Mouse (Mus musculus) retina, postnatal 7 days (tissue): Measurements from ENCODE around the gene Plbd2.

Experiments used
- DNase-seq: peaks from one replicate; pipeline ENCODE4 v3.0.0-alpha.2; 2012; ENCODE audit warnings: low read depth, low spot score

The Plbd2 gene

GRCm38 (mm10) chr5:120475861-120476260, 27.6 kb downstream of the Plbd2 start:
- DNase-seq = no peak

- DNase-seq = no peak
Measured at GRCm38 (mm10) chr5:120473361-120473760, 30.1 kb downstream of the Plbd2 start.

GRCm38 (mm10) chr5:120472770-120473169, 30.7 kb downstream of the Plbd2 start, which contains the start of gene Sdsl:
TSS of gene Sdsl (minus strand) at chr5:120472810.
- no peak for DNase-seq

- DNase-seq = no peak
Measured at GRCm38 (mm10) chr5:120471538-120471937, 31.9 kb downstream of the Plbd2 start.

- DNase-seq = no peak
Measured at GRCm38 (mm10) chr5:120468830-120469229, 34.6 kb downstream of the Plbd2 start.

- no peak for DNase-seq
Measured at GRCm38 (mm10) chr5:120468336-120468735, 35.1 kb downstream of the Plbd2 start.

GRCm38 (mm10) chr5:120467026-120467425, 36.4 kb downstream of the Plbd2 start:
- no peak for DNase-seq

- no peak for DNase-seq
Measured at GRCm38 (mm10) chr5:120465860-120466259, 37.6 kb downstream of the Plbd2 start.

GRCm38 (mm10) chr5:120465062-120465461, 38.4 kb downstream of the Plbd2 start:
- no peak for DNase-seq

GRCm38 (mm10) chr5:120464321-120464720, 39.1 kb downstream of the Plbd2 start:
- DNase-seq = no peak

- DNase-seq = no peak
Measured at GRCm38 (mm10) chr5:120461902-120462301, 41.5 kb downstream of the Plbd2 start.

- DNase-seq = no peak
Measured at GRCm38 (mm10) chr5:120459133-120459532, 44.3 kb downstream of the Plbd2 start.

GRCm38 (mm10) chr5:120457628-120458027, 45.8 kb downstream of the Plbd2 start:
- DNase-seq = peak; percentile 80

GRCm38 (mm10) chr5:120456841-120457554, 46.4 kb downstream of the Plbd2 start:
- no peak for DNase-seq

GRCm38 (mm10) chr5:120456253-120456652, 47.2 kb downstream of the Plbd2 start:
- DNase-seq = no peak

GRCm38 (mm10) chr5:120454756-120455337, 48.6 kb downstream of the Plbd2 start:
- no peak for DNase-seq

GRCm38 (mm10) chr5:120447305-120447704, 56.1 kb downstream of the Plbd2 start:
- no peak for DNase-seq

- DNase-seq = peak; percentile 85
Measured at GRCm38 (mm10) chr5:120440733-120441132, 62.7 kb downstream of the Plbd2 start.

GRCm38 (mm10) chr5:120439887-120440670, 63.3 kb downstream of the Plbd2 start:
- no peak for DNase-seq

- DNase-seq = no peak
Measured at GRCm38 (mm10) chr5:120438991-120439710, 64.3 kb downstream of the Plbd2 start.

- DNase-seq = no peak
Measured at GRCm38 (mm10) chr5:120438469-120438868, 65.0 kb downstream of the Plbd2 start.

- no peak for DNase-seq
Measured at GRCm38 (mm10) chr5:120437986-120438385, 65.4 kb downstream of the Plbd2 start.
